Mouse (Mus musculus) kidney, adult 9 months (tissue): ENCODE data around the gene Tlx3.

Experiments used
- DNase-seq: peaks from one replicate; pipeline ENCODE4 v3.0.0; 2022

The Tlx3 gene

GRCm38 (mm10) chr11:33196447-33197132, 6.8 kb downstream of the Tlx3 start:
- DNase-seq = no peak

GRCm38 (mm10) chr11:33195531-33196446, 7.6 kb downstream of the Tlx3 start:
- DNase-seq = no peak

- no peak for DNase-seq
Measured at GRCm38 (mm10) chr11:33195061-33195460, 8.3 kb downstream of the Tlx3 start.

DNA sequence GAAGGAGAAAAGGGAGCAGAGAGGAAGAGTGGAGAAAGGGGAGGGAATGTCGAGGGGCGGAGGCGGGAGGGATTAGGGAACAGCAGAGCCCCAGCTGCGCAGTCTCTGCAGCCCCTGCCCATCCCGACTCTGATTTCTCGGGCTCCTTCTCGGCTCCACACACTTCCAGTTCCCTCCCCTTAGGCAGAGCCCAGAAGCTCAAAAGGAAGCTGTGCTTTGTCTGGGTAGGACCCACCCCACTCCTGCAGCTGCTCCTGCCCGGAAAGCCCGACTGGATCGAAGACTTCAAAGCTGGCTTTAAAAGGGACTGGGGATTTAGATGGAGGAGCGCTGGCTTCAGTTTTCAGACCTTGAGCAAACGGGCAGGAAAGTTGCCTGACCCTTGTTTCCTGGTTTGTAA, 9.7 kb downstream of the Tlx3 start:
- no peak for DNase-seq

- DNase-seq = no peak
Measured at GRCm38 (mm10) chr11:33181804-33182203, 21.6 kb downstream of the Tlx3 start.

DNA sequence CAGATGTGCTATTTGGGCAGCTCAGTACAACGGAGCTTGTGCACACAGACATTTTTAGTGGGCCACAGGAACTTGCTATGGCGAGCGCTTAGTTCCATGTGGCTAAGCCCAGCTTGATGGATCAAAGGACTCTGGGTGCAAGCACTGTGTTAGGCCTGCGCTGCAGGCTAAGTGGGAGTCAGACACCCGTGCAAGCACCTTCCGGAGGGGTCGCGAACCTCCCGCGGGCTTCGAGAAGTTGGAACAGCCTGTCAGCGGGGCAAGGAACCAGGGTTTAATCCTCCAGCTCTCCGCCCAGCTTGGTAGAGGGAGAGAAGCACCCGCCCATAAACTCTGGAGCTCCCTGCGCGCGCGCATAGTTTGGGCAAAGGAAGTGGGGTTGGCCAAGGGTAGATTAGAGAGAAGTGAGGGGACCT, 22.7 kb downstream of the Tlx3 start:
- DNase-seq = no peak

GRCm38 (mm10) chr11:33179802-33180201, 23.6 kb downstream of the Tlx3 start:
- no peak for DNase-seq

DNA sequence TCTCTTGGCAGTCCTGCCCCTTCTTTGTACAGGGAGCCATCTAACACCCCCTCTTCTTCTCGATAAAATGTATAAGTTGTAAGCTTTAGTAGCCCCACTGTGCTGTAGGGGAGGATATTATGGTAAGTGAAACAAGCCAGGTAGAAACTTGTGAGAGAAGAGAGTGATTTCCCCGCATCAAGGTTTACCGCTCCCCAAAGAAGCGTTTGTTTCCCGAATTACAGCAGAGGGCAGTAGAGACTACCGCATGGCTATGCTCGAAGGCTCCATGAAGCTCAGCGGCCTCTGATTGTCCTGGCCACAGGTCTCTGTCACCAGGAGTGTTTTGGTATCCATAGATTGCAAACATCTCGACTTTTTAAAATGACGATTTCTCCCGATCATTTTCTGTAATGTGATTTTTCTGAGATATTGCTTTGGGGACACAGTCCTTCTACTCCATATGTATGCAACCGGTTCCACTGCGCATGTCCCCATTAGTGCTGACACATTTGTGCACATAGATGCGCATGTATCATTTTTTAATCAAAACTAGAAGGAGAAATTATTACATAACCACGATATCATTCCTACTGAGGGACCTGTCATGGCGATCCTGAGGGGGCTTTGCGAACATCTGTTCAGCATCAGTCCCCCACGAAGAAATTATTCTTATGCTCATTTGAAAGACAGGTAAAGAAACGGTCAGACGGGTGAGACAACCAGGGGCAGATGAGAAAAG, 26.7 kb downstream of the Tlx3 start:
- DNase-seq = peak; percentile 42

DNA sequence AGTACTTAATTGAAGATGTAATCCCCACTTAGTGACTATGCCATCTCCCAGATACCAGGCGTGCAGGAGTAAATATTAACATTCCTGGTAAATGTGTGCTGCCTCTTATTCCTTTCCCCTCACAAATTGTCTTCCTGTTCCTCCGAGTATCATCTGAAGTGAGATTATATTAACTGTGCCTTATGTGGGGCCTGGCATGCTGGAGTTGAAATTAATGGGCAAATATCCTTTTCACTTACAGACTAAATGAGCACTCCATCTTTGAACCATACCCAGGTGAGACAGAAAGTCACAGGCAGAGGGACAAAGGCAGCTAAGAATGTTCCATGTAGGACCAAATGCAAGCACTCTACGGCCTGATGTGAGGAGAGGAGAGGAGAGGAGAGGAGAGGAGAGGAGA, 27.6 kb downstream of the Tlx3 start:
- no peak for DNase-seq

DNA sequence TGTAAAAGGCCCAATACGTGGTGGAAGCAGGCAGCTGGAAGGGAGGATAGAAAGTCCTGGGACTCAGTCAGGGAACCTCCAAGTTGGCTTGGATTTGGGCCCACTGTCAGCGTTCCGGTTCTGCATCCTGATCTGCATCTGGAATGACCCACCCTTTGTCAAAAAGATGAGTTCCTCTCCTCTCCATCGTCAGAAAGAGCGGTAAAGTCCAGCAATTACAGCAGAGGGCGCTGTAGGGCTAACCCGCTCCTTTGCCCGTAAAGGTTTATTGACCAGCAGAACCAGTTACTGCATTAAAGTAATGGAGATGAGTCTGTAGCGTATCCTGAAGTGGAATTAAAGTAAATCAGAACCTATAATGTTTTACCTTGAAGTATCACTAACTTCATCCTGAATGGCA, 32.9 kb downstream of the Tlx3 start:
- DNase-seq = peak; percentile 51

DNA sequence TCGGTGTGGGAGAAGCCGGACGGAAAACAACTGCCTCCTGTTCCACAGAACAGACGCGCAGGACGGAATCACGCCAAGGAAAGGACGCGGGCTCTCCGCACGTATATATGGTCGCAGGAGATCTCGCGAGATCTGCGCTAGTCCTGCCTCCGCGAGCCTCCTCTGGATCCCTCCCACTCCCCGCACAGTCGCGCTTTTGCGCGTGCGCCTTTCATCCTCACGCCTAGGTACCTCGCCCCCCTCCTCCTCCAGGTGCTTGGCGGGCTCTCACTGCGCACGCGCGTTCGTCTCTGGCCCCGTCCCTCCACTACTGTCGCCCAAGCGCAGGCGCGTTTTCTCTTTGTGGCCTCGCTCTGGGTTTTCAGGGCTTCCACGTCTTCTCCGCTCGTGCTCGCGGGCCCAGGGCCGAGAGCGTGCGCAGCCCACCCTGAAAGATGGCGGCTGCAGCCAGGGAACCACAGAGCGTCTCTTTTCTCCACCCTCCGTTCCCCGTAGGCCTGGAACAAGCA, 40.3 kb downstream of the Tlx3 start, which contains the start of gene Npm1:
Npm1 (minus strand) TSS at position 209 of the 509 bp plus-strand sequence.
- DNase-seq = peak; percentile 100

DNA sequence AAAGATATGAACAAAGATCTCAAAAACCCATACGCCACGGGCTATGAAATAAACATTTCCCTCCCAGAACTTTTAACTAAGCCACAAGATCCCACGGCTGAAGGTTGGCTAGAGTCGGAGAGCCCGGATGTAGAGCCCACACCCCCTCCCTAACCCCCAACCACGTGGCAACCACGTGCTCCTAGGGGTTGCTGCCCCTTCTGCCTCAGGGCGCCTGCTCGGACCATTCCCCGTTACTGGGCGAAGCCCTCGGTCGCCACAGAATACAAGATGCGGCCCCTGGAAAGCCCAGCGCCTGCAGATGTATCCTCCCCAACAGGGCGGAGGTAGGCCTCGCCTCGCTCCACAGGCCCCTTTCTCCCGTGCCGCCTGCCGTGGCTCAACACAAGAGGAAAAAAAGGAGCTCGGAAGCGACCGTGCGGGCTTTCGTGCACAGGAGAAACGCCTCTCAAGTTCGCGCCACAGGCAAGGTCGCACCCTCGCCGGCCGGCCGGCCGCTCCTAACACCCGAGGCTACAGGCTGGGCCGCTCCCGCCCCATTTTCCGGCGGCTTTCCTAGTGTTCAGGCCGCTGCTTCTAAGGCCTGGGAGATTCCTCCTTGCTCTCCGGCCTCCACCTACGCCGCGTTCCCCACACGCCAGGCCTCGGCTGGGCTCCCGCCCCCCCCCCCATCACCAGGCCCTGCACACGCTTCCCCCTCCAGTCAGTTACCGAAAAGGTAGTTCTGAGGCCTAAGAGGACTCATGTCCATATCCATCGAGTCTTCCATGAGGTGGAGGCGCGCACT, 41.0 kb downstream of the Tlx3 start:
- peak; percentile 76 for DNase-seq

DNA sequence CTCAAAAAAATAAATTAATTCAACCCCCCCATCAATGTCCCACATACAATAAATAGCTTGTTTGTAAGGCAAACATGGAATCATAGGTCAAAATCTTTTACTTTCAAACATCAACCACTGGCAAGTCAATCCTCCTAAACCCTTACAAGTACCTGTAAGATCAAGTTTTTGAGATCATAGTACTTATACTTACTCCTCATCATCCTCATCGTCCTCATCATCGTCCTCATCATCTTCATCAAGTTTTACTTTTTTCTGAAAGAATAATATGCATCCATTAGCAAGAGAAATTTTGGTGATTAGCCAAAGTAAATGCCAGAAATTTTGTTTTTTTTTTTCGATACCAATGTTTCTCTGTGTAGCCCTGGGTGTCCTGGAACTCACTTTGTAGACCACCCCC, 43.6 kb downstream of the Tlx3 start:
- DNase-seq = no peak

DNA sequence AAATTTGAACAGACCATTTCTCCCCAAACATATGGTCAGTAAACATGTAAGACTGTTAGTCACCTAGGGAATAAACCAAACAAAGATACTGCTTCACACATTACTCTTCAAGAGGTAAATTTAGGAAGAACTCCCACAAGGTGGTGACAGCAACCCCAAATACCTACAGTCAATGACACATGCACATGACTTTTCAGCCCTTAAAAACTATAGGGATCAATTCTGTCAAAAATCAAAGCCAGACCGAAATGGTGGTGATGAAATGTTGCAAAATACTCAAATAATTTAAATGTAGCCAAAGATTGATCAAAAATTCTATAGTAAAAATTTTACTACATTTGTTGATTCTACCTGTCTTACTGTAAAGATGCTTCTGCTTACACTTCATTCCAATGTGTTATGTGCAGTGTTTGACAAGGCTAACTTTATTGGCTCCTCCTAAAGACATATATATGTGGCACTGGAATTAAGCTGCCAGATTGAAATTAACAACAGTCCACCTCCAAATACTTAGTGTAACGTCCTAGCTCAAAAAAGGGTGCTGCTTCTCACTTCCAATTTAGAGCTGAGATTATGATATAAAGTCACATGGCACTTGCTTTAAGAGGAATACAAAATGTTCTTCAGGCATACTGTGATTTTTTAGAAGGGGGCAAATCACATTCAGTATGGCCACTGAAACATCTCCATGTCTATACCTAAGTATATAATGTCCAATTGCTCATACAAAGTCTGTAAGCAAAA, 45.8 kb downstream of the Tlx3 start:
- DNase-seq = no peak

DNA sequence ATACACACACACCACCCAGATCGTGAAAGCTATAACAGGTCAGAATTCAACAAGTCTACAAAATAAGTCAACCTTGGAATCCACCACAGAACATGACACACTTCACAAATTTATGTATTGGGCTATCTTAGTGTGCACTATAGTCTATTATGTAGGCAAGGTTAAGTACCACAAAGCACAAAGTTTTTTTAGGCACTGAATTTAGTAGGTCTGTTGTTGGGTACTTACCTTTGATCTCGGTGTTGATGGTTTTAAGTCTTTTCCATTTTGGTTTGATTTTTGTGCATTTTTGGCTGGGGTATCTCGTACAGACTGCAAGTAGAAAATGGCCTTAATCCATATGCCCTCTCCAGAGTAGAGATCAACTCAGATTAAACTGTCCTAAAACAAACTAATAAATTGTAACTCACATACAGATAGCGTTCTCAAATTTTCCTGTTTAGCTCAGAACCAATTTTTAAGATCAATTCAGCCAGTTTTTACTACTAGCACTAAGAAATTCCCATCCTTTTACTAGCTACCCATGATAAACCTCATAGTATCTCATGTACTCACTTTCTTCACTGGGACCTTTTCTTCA, 46.9 kb downstream of the Tlx3 start:
- DNase-seq = no peak

DNA sequence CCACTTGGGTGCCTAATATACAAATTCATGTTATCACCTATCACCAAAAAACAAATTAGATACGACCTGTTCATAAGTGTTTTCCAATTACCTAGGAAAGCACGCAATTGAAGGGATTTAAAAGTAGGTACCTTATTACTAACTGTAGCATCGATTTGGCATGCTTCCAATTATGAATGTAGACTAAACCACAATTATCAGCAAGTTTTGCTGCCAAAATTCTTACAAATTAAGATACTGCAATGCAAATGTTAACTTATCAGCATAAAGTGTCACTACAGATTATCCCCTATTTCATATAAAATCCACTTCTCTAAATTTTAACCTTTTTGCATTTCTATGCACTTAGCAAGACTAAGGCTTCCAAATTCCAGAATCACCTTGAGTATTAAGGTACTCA, 48.9 kb downstream of the Tlx3 start:
- DNase-seq = no peak

GRCm38 (mm10) chr11:33152997-33153396, 50.4 kb downstream of the Tlx3 start:
- DNase-seq = no peak

GRCm38 (mm10) chr11:33151780-33152145, 51.6 kb downstream of the Tlx3 start:
- DNase-seq = no peak

DNA sequence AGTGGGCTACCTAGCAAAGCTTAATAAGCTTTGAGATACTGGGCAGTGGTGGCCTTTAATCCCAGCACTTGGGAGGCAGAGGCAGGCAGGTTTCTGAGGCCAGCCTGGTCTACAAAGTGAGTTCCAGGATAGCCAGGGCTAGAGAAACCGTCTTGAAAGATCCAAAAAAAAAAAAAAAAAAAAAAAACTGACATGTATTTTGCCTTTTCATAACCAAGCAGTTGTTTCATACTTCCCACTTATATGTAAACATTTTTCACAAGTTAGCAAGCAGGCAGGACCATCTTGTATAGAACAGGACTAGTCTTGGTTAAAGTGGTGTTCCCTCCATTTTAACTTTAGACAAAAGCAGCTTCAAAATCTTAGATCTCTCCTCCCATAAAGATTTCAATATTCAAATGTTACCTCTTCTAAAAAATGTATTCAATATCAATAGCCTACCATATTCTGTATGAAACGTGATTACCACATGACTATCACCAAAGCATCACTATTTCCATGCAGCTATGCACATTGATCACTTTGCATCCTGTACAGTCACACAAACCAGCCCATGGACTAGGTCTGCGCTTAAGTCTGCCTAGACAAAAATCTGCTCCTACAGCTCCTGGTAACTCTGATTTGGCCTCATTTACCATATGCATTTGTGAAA, 52.1 kb downstream of the Tlx3 start:
- no peak for DNase-seq
